Mouse (Mus musculus): ENCODE measurements around the gene Mcoln1. TPM values are rescaled to one million over a fixed set of nuclear protein-coding genes. Genes with fewer than 3 reads are reported as not detected.

The Mcoln1 gene
- polyA plus RNA-seq, 1 experiment, result 188 TPM

DNA sequence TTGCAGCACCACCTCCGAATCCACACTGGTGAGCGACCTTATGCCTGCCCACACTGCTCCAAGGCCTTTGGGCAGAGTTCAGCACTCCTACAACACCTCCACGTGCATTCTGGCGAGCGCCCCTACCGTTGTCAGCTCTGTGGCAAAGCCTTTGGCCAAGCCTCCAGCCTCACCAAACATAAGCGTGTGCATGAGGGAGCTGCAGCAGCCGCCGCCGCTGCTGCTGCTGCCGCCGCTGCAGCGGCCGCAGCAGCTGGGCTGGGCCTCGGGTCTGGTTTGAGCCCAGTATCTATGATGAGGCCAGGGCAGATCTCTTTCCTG is 3.9 kb upstream of the Mcoln1 start:
- H3K4me1 ChIP-seq (ENCODE audit: control insufficient read depth, insufficient read depth, insufficient read length), result 0 out of 2 replicates have a peak, but pooled peaks cover 3% of the 10 kb centered on the region
- 94% methylated on average over 15 of the region's 15 CpGs for WGBS
- no peak for TF ChIP-seq POLR2A (IDR thresholded peaks at IDR 0.05; ENCODE audit: low read depth, low read length)
- TF ChIP-seq CTCF (IDR thresholded peaks at IDR 0.05; ENCODE audit: extremely low read depth, insufficient read depth, insufficient read length, insufficient replicate concordance), result no peak
- no peaks in the 10 kb centered on the region for H3K27me3 ChIP-seq (ENCODE audit: control insufficient read depth, insufficient read depth, low read length)
- H3K4me3 ChIP-seq (ENCODE audit: extremely low read depth, insufficient read depth, insufficient read length), result no peak overlapping the region
- H3K27ac ChIP-seq (ENCODE audit: insufficient read depth, low read length), result no peak overlapping the region
- H3K36me3 ChIP-seq (ENCODE audit: control insufficient read depth, insufficient read depth, low read length), result no peaks in the 10 kb centered on the region; the same call in 1 of the 2 replicates
- no peak for DNase-seq (ENCODE audit: low read depth in 1 of 2, low spot score in 2 of 2)

DNA sequence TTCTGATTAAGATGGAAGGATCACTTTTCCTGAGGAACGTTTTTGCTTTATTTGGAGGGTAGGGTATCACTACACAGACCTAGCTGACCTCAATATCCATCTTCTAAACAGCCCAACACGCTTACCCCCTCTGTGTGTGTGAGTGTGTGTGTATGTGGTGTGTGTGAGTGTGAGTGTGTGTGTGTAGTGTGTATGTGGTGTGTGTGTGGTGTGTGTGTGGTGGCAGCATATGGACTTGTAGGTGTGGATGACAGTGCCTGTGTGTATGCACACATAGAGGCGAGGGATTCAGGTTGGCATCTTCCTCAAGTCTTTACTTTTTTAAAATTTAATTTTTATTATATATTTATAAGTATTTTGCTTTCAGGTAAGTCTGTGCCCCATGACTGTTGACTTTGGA is 1.7 kb upstream of the Mcoln1 start:
- H3K4me3 ChIP-seq (ENCODE audit: extremely low read depth, insufficient read depth, insufficient read length), result no peak overlapping the region
- no peaks in the 10 kb centered on the region; the same call in 1 of the 2 replicates for H3K36me3 ChIP-seq (ENCODE audit: control insufficient read depth, insufficient read depth, low read length)
- 90% methylated on average over 3 of the region's 3 CpGs for WGBS
- DNase-seq (ENCODE audit: low read depth in 1 of 2, low spot score in 2 of 2), result no peak
- TF ChIP-seq POLR2A (IDR thresholded peaks at IDR 0.05; ENCODE audit: low read depth, low read length) (no peak), CTCF (IDR thresholded peaks at IDR 0.05; ENCODE audit: extremely low read depth, insufficient read depth, insufficient read length, insufficient replicate concordance) (no peak)
- no peak overlapping the region for H3K27ac ChIP-seq (ENCODE audit: insufficient read depth, low read length)
- H3K4me1 ChIP-seq (ENCODE audit: control insufficient read depth, insufficient read depth, insufficient read length), result 0 out of 2 replicates have a peak, but pooled peaks cover 2% of the 10 kb centered on the region
- no peaks in the 10 kb centered on the region for H3K27me3 ChIP-seq (ENCODE audit: control insufficient read depth, insufficient read depth, low read length)

DNA sequence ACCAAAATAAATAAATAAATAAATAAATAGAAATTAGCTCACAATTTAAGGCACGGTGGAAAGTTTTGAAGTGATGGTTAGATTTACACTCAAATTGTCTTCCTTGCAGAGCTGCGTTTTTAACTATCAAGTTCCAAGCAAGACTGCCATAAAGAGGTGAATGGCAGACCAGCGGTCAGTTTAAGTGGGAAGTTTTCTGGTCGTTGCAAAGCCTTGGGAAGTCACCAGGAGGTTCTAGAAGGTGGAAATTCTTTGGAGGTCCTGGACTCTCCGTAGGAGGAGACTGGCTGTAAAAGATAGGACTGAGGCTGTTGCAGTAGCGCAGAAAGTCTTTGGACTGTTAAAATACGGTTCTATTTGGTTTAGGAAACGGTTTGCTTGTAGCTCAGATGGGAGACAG is 506 bp upstream of the Mcoln1 start:
- Histone ChIP-seq H3K27me3 (ENCODE audit: control insufficient read depth, insufficient read depth, low read length) (no peaks in the 10 kb centered on the region), H3K4me3 (ENCODE audit: extremely low read depth, insufficient read depth, insufficient read length) (peak overlapping the region; percentile 73), H3K36me3 (ENCODE audit: control insufficient read depth, insufficient read depth, low read length) (no peaks in the 10 kb centered on the region; the same call in 1 of the 2 replicates), H3K4me1 (ENCODE audit: control insufficient read depth, insufficient read depth, insufficient read length) (no peaks in the 10 kb centered on the region), H3K27ac (ENCODE audit: insufficient read depth, low read length) (peak overlapping the region; percentile 58)
- no peak for TF ChIP-seq POLR2A (IDR thresholded peaks at IDR 0.05; ENCODE audit: low read depth, low read length)
- TF ChIP-seq CTCF (IDR thresholded peaks at IDR 0.05; ENCODE audit: extremely low read depth, insufficient read depth, insufficient read length, insufficient replicate concordance), result no peak
- 3% methylated on average over 8 of the region's 8 CpGs for WGBS
- DNase-seq (ENCODE audit: low read depth in 1 of 2, low spot score in 2 of 2), result no peak

DNA sequence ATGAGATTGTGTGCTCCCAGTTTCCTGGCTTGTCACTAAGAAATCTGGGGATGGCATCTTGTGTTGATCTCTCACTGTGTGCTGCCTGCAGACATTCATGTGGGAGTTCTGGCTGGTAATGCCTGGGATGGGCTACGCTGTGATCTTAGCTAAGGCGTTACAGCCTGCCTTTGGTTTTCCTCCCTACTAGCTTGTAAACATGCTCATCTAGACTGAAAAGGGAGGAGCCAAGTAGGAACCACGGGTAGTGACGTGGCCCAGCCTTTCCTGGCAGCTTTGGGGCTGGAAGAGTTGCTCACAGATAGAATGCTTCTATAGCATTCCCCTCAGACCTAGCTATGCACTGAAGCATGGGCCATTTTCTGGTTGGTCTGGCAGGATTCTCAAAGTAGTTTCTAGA is 2.0 kb downstream of the Mcoln1 start:
- H3K36me3 ChIP-seq (ENCODE audit: control insufficient read depth, insufficient read depth, low read length), result peaks cover 12% of the 10 kb centered on the region
- no peak for TF ChIP-seq POLR2A (IDR thresholded peaks at IDR 0.05; ENCODE audit: low read depth, low read length)
- TF ChIP-seq CTCF (IDR thresholded peaks at IDR 0.05; ENCODE audit: extremely low read depth, insufficient read depth, insufficient read length, insufficient replicate concordance), result no peak
- DNase-seq (ENCODE audit: low read depth in 1 of 2, low spot score in 2 of 2), result no peak
- H3K27ac ChIP-seq (ENCODE audit: insufficient read depth, low read length), result no peak overlapping the region
- H3K4me3 ChIP-seq (ENCODE audit: extremely low read depth, insufficient read depth, insufficient read length), result no peak overlapping the region
- H3K4me1 ChIP-seq (ENCODE audit: control insufficient read depth, insufficient read depth, insufficient read length), result no peaks in the 10 kb centered on the region
- no peaks in the 10 kb centered on the region for H3K27me3 ChIP-seq (ENCODE audit: control insufficient read depth, insufficient read depth, low read length)
- WGBS, result 60% methylated on average over 4 of the region's 4 CpGs

DNA sequence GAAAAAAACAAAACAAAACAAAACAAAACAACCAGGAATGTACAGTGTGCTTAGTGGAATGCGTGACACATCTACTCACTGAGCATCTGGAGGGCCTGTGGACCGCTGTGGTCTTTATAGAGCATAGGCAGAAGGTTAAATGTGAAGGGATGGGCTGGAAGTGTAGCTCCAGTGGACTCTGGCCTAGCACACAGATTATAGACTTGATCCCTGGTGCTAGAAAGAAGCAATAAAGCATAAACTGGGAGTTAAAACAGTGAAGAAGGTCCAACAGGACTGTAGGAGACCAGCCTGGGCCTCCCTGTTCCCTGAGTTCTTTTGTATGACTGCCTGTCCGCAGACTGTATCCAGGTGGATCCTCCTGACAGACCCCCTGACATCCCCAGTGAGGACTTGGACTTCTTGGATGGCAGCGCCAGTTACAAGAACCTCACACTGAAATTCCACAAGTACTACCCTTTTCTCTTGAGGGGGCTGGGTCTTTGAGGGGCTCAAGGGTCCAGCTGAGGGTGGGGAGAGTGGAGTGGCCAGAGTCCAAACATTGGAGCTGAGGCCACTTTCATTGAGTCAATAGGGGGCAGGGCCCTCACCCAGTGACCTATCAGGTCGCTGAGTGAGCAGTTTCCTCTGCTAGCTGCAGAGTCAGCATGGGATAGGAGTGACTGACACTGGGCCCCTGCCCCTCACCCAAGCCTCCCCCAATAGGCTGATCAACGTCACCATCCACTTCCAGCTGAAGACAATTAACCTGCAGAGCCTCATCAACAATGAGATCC is 7.9 kb downstream of the Mcoln1 start:
- no peak for DNase-seq (ENCODE audit: low read depth in 1 of 2, low spot score in 2 of 2)
- WGBS, result 91% methylated on average over 6 of the region's 6 CpGs
- H3K4me1 ChIP-seq (ENCODE audit: control insufficient read depth, insufficient read depth, insufficient read length), result no peaks in the 10 kb centered on the region

DNA sequence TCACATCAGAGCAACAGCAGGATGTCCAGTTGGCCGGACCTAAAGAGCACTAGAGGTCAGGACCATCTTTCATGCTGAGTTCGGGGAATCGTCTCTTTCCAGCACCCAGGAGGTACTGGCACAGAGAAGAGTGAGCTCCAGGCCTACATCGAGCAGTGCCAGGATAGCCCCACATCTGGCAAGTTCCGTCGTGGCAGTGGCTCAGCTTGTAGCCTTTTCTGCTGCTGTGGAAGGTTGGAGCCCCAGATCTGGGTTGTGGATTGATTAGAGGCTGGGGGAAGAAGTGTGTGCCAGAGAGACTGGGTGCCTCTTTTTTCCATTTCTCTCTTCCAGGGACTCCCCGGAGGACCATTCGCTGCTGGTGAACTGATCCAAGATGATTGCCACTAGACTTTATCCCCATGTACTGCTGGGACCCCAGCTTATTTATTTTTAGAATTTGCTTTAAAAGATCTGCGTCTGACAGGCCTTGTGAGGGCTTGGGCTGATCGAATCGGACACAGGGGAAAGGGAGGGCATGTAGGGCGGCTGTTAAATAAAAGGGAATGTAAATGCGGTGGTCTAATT is 14.5 kb downstream of the Mcoln1 start:
- no peak overlapping the region for H3K27ac ChIP-seq (ENCODE audit: insufficient read depth, low read length)
- H3K4me1 ChIP-seq (ENCODE audit: control insufficient read depth, insufficient read depth, insufficient read length), result no peaks in the 10 kb centered on the region; the same call in 1 of the 2 replicates
- no peak overlapping the region for H3K4me3 ChIP-seq (ENCODE audit: extremely low read depth, insufficient read depth, insufficient read length)
- TF ChIP-seq CTCF (IDR thresholded peaks at IDR 0.05; ENCODE audit: extremely low read depth, insufficient read depth, insufficient read length, insufficient replicate concordance) (no peak), POLR2A (IDR thresholded peaks at IDR 0.05; ENCODE audit: low read depth, low read length) (no peak; the same call in 1 of the 2 replicates)
- 44% methylated on average over 13 of the region's 13 CpGs for WGBS
- peaks cover 3% of the 10 kb centered on the region for H3K36me3 ChIP-seq (ENCODE audit: control insufficient read depth, insufficient read depth, low read length)
- no peak for DNase-seq (ENCODE audit: low read depth in 1 of 2, low spot score in 2 of 2)
- H3K27me3 ChIP-seq (ENCODE audit: control insufficient read depth, insufficient read depth, low read length), result no peaks in the 10 kb centered on the region

More for the DNA sequence above, 7.9 kb downstream of the Mcoln1 start:
- no peak overlapping the region for H3K4me3 ChIP-seq (ENCODE audit: extremely low read depth, insufficient read depth, insufficient read length)
- H3K36me3 ChIP-seq (ENCODE audit: control insufficient read depth, insufficient read depth, low read length), result peaks cover 23% of the 10 kb centered on the region
- TF ChIP-seq CTCF (IDR thresholded peaks at IDR 0.05; ENCODE audit: extremely low read depth, insufficient read depth, insufficient read length, insufficient replicate concordance) (no peak), POLR2A (IDR thresholded peaks at IDR 0.05; ENCODE audit: low read depth, low read length) (no peak)
- no peak overlapping the region for H3K27ac ChIP-seq (ENCODE audit: insufficient read depth, low read length)
- H3K27me3 ChIP-seq (ENCODE audit: control insufficient read depth, insufficient read depth, low read length), result no peaks in the 10 kb centered on the region

DNA sequence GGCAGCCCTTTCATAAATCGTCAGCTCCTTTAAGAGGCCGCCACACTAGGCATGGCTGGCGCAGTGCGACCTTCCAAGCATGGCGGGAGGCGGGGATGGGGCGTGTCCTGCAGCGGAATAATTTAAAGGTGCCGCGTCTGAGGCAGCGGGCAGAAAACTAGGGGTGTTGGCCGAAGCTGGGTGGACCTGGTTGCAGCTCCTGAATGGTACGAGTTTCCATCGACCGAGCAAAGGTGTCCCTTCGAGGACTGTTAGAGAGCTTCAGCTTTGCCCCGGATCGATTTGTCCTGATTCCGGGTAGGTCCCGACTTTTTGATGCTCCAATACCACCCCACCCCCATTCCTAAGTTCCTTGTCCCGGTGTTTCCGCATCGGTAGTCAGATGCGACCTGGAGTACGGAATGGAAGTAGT is 15.0 kb downstream of the Mcoln1 start, which contains the start of gene Pnpla6:
TSS of gene Pnpla6 (plus strand) at position 125 of the 412 bp plus-strand sequence.
- Histone ChIP-seq H3K27ac (ENCODE audit: insufficient read depth, low read length) (peak within 1 kb of the TSS; percentile 51), H3K4me1 (ENCODE audit: control insufficient read depth, insufficient read depth, insufficient read length) (no peaks in the 10 kb centered on the region; the same call in 1 of the 2 replicates), H3K36me3 (ENCODE audit: control insufficient read depth, insufficient read depth, low read length) (peaks cover 2% of the 10 kb centered on the region), H3K27me3 (ENCODE audit: control insufficient read depth, insufficient read depth, low read length) (no peaks in the 10 kb centered on the region), H3K4me3 (ENCODE audit: extremely low read depth, insufficient read depth, insufficient read length) (peak within 1 kb of the TSS; percentile 66)
- peak; percentile 49 to 88 for DNase-seq (ENCODE audit: low read depth in 1 of 2, low spot score in 2 of 2)
- TF ChIP-seq CTCF (IDR thresholded peaks at IDR 0.05; ENCODE audit: extremely low read depth, insufficient read depth, insufficient read length, insufficient replicate concordance), result no peak
- no peak; the same call in none of the 2 replicates for TF ChIP-seq POLR2A (IDR thresholded peaks at IDR 0.05; ENCODE audit: low read depth, low read length)
- WGBS, result under 1% methylated on average over 25 of the region's 25 CpGs

Measured in spleen, adult 2 months (tissue).